Mouse (Mus musculus): Measurements from ENCODE around the gene Rnaseh2c.
A peak's percentile ranks its signal among the peaks of the same experiment; 100 is the strongest.

Gene Rnaseh2c

DNA sequence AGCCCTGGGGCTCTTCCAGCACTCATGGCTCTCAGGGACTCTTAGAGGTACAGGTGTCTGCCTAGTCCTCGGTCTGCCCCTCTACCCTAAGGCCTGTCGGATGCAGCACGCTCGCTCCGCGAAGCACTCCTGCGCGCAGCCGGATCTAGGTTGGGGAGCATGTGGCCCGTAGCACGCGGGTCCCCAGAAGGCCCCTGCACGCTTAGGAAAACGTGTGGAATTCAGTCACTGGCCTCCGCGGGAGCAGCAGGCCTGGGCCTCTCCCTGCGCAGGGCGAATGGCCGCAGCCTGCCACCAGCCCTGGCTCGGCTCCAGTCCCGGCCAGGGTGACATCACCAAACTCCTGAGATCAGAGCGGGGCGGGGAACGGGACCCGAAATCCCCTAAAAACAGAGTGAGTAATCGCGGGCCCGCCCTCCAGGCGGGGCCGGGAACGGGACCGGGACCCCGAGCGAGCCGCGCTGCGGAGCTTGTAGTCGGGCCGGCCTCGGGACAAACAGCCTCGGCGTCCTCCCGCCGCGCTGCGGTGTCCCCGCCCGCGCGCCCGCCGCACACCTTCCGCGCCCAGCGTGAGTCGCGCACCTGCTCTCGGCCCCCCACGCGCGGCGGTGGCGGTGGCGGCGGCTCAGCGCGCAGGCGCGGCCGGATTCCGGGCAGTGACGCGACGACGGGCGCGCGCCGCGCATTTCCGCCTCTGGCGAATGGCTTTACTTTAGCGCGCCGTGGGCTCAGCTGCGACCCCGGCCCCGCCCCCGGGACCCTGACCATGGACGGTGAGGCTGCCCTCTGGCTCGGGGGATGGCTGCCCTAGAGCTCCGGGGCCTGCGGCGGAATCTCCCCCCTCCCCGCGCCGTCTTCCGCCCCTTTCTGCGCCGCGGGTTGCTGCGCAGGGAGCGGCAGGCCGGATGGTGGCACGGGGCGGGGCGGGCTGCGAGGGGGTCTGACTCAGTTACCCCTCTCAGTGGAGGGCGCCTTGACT lies 35.7 kb downstream of the Rnaseh2c start, which contains the start of gene Rela:
Gene Rela, plus strand, starts transcription at position 415 of the 979 bp plus-strand sequence.
- DNase-seq: peak; percentile 74 to 76

DNA sequence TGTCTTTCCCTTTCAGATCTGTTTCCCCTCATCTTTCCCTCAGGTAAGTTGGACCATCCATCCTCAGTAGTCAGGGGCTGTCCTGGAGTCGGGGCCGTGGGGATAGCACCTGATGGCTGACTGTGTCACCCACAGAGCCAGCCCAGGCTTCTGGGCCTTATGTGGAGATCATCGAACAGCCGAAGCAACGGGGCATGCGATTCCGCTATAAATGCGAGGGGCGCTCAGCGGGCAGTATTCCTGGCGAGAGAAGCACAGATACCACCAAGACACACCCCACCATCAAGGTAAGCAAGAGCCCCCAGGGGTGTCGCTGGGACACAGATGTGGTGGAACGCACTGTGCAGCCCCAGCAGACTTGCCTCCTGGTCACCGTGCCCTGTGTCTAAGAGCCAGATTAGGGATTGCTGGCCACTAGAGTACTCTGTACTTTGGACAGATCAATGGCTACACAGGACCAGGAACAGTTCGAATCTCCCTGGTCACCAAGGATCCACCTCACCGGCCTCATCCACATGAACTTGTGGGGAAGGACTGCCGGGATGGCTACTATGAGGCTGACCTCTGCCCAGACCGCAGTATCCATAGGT lies 36.8 kb downstream of the Rnaseh2c start:
- peak in 1 of 2 experiments; percentile 18 for DNase-seq

DNA sequence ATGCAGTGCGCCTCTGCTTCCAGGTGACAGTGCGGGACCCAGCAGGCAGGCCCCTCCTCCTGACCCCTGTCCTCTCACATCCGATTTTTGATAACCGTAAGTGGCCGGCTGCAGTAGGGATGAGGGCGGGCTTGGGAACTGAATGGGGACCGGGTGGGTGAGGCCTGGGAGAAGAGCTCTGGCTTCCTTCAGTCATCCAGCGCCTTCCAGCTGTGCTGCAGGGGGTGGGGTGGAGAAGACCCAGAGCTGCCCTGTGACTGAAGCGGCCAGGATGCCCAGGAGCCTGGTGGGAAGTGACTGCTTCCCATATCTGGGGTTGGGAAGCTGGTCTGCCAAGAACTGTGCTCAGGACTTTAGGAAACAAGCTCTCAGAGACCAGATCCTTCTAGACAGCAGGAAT lies 38.7 kb downstream of the Rnaseh2c start:
- no peak for DNase-seq

- DNase-seq: no peak
These were observed 39.3 kb downstream of the Rnaseh2c start for GRCm38 (mm10) chr19:5641021-5641420.

DNA sequence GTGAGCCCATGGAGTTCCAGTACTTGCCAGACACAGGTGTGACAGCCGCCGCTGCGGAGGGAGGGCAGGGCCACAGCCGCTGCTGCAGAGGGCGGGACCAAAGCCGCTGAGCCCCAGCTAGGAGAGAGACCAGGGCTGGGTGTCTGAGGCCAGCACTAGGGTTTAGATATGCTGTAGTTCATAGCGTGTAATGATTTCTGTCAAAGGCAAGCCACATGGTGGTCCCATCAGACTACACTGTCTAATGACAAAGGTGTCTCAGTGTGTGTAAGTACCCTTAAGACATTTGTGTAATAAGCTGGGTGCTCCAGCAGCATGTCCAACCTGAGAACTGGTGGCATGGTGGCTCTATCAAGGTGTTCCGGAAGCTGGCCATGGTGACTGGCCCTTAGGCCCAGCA lies 40.0 kb downstream of the Rnaseh2c start:
- DNase-seq: no peak

DNA sequence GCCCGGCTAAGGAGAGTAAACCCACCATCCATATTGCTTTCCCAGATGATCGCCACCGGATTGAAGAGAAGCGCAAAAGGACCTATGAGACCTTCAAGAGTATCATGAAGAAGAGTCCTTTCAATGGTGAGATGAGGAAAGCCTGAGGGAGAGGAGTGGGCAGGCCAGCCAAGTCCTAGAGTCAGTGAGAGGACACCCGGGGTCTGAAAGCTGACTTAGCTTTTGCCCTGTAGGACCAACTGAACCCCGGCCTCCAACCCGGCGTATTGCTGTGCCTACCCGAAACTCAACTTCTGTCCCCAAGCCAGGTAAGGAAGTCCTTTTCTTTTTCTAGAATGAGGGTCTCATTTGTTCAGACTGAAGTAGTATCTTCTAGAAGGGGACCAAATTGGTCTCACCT lies 43.6 kb downstream of the Rnaseh2c start:
- DNase-seq: no peak

- no peak for DNase-seq
These were observed 45.2 kb downstream of the Rnaseh2c start for GRCm38 (mm10) chr19:5646731-5647330.

- no peak for DNase-seq
These were observed 46.1 kb downstream of the Rnaseh2c start for GRCm38 (mm10) chr19:5647791-5648190.

GRCm38 (mm10) chr19:5648401-5649297 lies 47.0 kb downstream of the Rnaseh2c start:
- peak; percentile 77 to 84 for DNase-seq

GRCm38 (mm10) chr19:5649298-5649741 lies 47.6 kb downstream of the Rnaseh2c start:
- DNase-seq: no peak

- no peak for DNase-seq
These were observed 50.0 kb downstream of the Rnaseh2c start for GRCm38 (mm10) chr19:5651502-5652274.

GRCm38 (mm10) chr19:5652570-5652969 lies 50.9 kb downstream of the Rnaseh2c start:
- no peak for DNase-seq

- no peak for DNase-seq
These were observed 52.5 kb downstream of the Rnaseh2c start for GRCm38 (mm10) chr19:5653969-5654719.

- DNase-seq: no peak
These were observed 53.1 kb downstream of the Rnaseh2c start for GRCm38 (mm10) chr19:5654720-5655298.

All from thymus, adult 18-20 months (tissue).